Mouse (Mus musculus): Measurements from ENCODE around the gene Kazn. TPM values are rescaled to one million over a fixed set of nuclear protein-coding genes. Genes with fewer than 3 reads are reported as not detected.
A peak's percentile ranks its signal among the peaks of the same experiment; 100 is the strongest.

The Kazn gene
- total and polyA plus RNA-seq, 3 experiments: 1.3 to 9.7 (median 4.2) TPM

- in situ Hi-C loops (cut with MboI; ENCODE audit: low pct_ligation_motif_present, low pct_unique_long_range_greater_than_20kb, low sequenced_read_pairs) (no loop called here), dilution Hi-C loops (cut with MboI; ENCODE audit: extremely low pct_ligation_motif_present, extremely low pct_unique_long_range_greater_than_20kb, low sequenced_read_pairs) (no loop called here)
- H3K4me2 ChIP-seq (ENCODE audit: insufficient read depth, low read depth, poor library complexity, severe bottlenecking): no peak overlapping the region
- no peak overlapping the region for H3K9ac ChIP-seq (ENCODE audit: insufficient read depth, low read depth)
- no peaks in the 10 kb centered on the region for H3K27me3 ChIP-seq (replicated peaks)
- H3K4me1 ChIP-seq (ENCODE audit: control insufficient read depth in 1 of 2, insufficient read depth in 2 of 2): peaks cover 7 to 42% of the 10 kb centered on the region in 2 experiments; a peak in 3 of 4 replicates
- no peaks in the 10 kb centered on the region for H3K79me2 ChIP-seq (replicated peaks; ENCODE audit: control insufficient read depth, extremely low read depth, insufficient read depth, poor library complexity, severe bottlenecking)
- DNase-seq (ENCODE audit: extremely low read depth): no peak
- no peak overlapping the region for H3K4me3 ChIP-seq (replicated peaks in 1 of 3; ENCODE audit: low read depth in 2 of 3, low read length in 2 of 3, poor library complexity in 1 of 3)
- TF ChIP-seq E2F4 (IDR thresholded peaks at IDR 0.05; ENCODE audit: insufficient replicate concordance, low read depth, low read length) (no peak), RAD21 (IDR thresholded peaks at IDR 0.05; ENCODE audit: low read depth, low read length) (peak; percentile 29), POLR2A (IDR thresholded peaks at IDR 0.05; ENCODE audit: low read depth, low read length) (no peak), TBP (conservative IDR thresholded peaks at IDR 0.05; ENCODE audit: low read depth, low read length) (no peak), MAX (IDR thresholded peaks at IDR 0.05; ENCODE audit: low read length) (no peak), ELF1 (IDR thresholded peaks at IDR 0.05; ENCODE audit: low read depth, low read length) (no peak), ZNF384 (IDR thresholded peaks at IDR 0.05; ENCODE audit: low read depth, low read length) (no peak), RCOR1 (conservative IDR thresholded peaks at IDR 0.05; ENCODE audit: low read depth, low read length) (no peak), IRF4 (IDR thresholded peaks at IDR 0.05; ENCODE audit: low read depth, low read length) (no peak), MAZ (IDR thresholded peaks at IDR 0.05; ENCODE audit: low read depth, low read length) (no peak), CTCF (conservative IDR thresholded peaks at IDR 0.05 in 1 of 2, IDR thresholded peaks at IDR 0.05 in 1 of 2; ENCODE audit: low read depth in 2 of 2, low read length in 2 of 2) (peak; percentile 26 to 49; a peak in 2 of 4 replicates), BHLHE40 (IDR thresholded peaks at IDR 0.05; ENCODE audit: low read depth, low read length) (no peak), MEF2A (IDR thresholded peaks at IDR 0.05; ENCODE audit: borderline replicate concordance, low read depth, low read length) (no peak), MYC (IDR thresholded peaks at IDR 0.05; ENCODE audit: low read depth, low read length) (no peak), SMC3 (IDR thresholded peaks at IDR 0.05; ENCODE audit: low read depth, low read length) (peak; percentile 50), KAT2A (IDR thresholded peaks at IDR 0.05; ENCODE audit: insufficient replicate concordance, low read length) (no peak), CHD2 (IDR thresholded peaks at IDR 0.05; ENCODE audit: low read length) (no peak), ZKSCAN1 (IDR thresholded peaks at IDR 0.05; ENCODE audit: borderline replicate concordance, low read depth, low read length) (no peak)
- peaks cover 0 to 43% of the 10 kb centered on the region in 2 experiments for H3K36me3 ChIP-seq (replicated peaks in 1 of 2; ENCODE audit: control insufficient read depth in 1 of 2, insufficient read depth in 1 of 2, low read length in 1 of 2)
- no peaks in the 10 kb centered on the region for H3K9me3 ChIP-seq (replicated peaks; ENCODE audit: low read length)
- H3K27ac ChIP-seq (ENCODE audit: insufficient read depth, low read depth): no peak overlapping the region
These were observed 53.0 kb downstream of the Kazn start for GRCm38 (mm10) chr4:142186155-142186554.

- Histone ChIP-seq H3K4me3 (replicated peaks in 1 of 3; ENCODE audit: low read depth in 2 of 3, low read length in 2 of 3, poor library complexity in 1 of 3) (no peak overlapping the region), H3K9ac (ENCODE audit: insufficient read depth, low read depth) (no peak overlapping the region), H3K36me3 (replicated peaks in 1 of 2; ENCODE audit: control insufficient read depth in 1 of 2, insufficient read depth in 1 of 2, low read length in 1 of 2) (peaks cover 0 to 42% of the 10 kb centered on the region in 2 experiments), H3K27me3 (replicated peaks) (no peaks in the 10 kb centered on the region), H3K79me2 (replicated peaks; ENCODE audit: control insufficient read depth, extremely low read depth, insufficient read depth, poor library complexity, severe bottlenecking) (no peaks in the 10 kb centered on the region), H3K4me2 (ENCODE audit: insufficient read depth, low read depth, poor library complexity, severe bottlenecking) (no peak overlapping the region), H3K9me3 (replicated peaks; ENCODE audit: low read length) (no peaks in the 10 kb centered on the region), H3K4me1 (ENCODE audit: control insufficient read depth in 1 of 2, insufficient read depth in 2 of 2) (peaks cover 8 to 49% of the 10 kb centered on the region in 2 experiments; a peak in 3 of 4 replicates), H3K27ac (ENCODE audit: insufficient read depth, low read depth) (0 out of 2 replicates have a peak overlapping the region, but pooled peaks have one; percentile 5)
- dilution Hi-C loops (cut with MboI; ENCODE audit: extremely low pct_ligation_motif_present, extremely low pct_unique_long_range_greater_than_20kb, low sequenced_read_pairs): no loop called here
- peak; percentile 58 for DNase-seq (ENCODE audit: extremely low read depth)
- in situ Hi-C loops (cut with MboI; ENCODE audit: low pct_ligation_motif_present, low pct_unique_long_range_greater_than_20kb, low sequenced_read_pairs): no loop called here
- TF ChIP-seq BHLHE40 (IDR thresholded peaks at IDR 0.05; ENCODE audit: low read depth, low read length) (peak; percentile 59), ETS1 (conservative IDR thresholded peaks at IDR 0.05; ENCODE audit: low read depth, low read length) (0 out of 2 replicates have a peak, but pooled peaks have one; percentile 20), E2F4 (IDR thresholded peaks at IDR 0.05; ENCODE audit: insufficient replicate concordance, low read depth, low read length) (no peak)
These were observed 53.7 kb downstream of the Kazn start for GRCm38 (mm10) chr4:142185533-142185900.

Measured in CH12.LX (cell line).